Mouse (Mus musculus) stomach, postnatal 0 days (tissue): Measurements from ENCODE around the gene Mpnd.
A peak's percentile ranks its signal among the peaks of the same experiment; 100 is the strongest.

ENCODE experiments used
- CTCF ChIP-seq: IDR thresholded peaks from 2 replicates; pipeline ENCODE4 v1.5.1; 2016; ENCODE audit warnings: antibody characterized with exemption, low read depth, mild to moderate bottlenecking, moderate library complexity
- EP300 ChIP-seq: optimal IDR thresholded peaks from 2 replicates; pipeline ENCODE3; 2016; ENCODE audit warnings: antibody characterized with exemption

DNA sequence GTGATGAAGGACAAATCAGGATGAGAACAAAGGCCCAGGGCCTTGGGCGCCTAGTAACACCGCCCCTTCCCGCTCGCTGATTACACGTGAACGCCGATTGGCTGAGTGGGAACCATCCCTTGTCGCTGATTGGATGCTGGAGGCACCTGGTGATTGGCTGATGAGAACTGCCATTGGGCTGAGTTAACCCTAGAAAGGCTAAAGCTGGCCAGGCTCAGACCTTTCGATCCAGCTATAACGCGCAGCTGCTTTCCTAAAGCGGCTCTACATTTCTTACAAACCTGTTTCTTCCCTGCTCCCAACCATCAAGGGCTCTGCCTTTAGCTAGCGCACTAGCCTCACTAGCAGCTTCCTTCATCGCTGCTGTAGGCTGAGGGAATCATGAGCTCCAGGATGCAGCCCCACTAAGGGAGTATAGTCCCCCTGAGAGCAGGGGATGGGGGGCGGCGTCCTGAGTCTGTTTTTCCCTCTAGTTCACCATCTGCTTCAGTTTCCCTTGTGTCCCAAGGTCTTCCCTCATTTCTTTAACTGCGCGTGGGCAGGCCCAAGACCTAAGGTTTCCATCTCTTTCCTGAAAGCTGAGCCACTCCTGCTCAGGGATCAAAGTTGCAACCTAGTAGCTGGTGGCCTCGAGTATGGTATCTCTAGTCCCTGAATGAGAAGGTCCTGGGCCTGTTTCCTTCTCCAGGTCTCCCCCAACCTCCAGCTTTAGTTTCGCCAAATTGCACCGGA lies 3.0 kb downstream of the Mpnd start:
- peak; percentile 21 for TF ChIP-seq EP300
- no peak for TF ChIP-seq CTCF
